Mouse (Mus musculus) spleen, adult 2 months (tissue): ENCODE data around the gene Cdc14b.

Source experiments
- CTCF ChIP-seq: fragments of 200-500 bp; IDR thresholded peaks from 2 replicates; pipeline ENCODE4 v1.5.1; 2011; ENCODE audit warnings: mild to moderate bottlenecking, inconsistent platforms; ENCODE audit not compliant: insufficient read depth, insufficient read length, insufficient replicate concordance; ENCODE audit errors: extremely low read depth
- POLR2A ChIP-seq: fragments of 200-500 bp; IDR thresholded peaks from 2 replicates; pipeline ENCODE4 v1.6.1; 2011; ENCODE audit warnings: low read depth, low read length, inconsistent platforms

DNA sequence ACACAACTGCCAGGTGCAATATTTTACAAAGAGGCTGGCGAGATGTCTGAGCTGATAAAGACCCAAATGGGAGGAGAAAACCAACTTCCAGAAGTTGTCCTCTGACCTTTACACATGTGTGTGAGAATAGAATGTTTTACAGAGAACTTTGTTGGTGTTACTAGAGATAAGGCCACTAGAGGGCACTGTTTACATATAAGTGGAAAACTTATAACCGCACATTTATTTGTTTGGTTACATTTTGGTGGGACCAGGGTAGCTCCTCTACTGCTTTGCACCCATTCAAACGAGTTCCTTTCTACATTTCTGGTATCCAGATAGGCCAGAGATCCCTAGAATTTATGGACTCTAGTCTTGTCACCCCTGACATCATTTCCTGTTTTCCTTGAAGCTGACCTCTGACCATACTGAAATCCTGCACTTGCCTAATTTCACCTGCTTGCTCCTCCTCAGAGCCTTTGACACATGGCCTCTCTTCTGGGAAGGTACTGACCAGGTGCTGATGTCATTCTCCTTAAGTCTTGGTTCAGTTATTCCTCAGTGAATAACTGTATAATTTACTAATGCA lies 40.5 kb upstream of the Cdc14b start:
- TF ChIP-seq CTCF: no peak
- TF ChIP-seq POLR2A: no peak
